Mouse (Mus musculus): Measurements from ENCODE around the gene Slc25a3. TPM values are rescaled to one million over a fixed set of nuclear protein-coding genes. Genes with fewer than 3 reads are reported as not detected.

The Slc25a3 gene
- 517 and 528 TPM in 2 replicates for polyA plus RNA-seq (2012; ENCODE audit: insufficient read depth, insufficient read length, missing spikeins)

DNA sequence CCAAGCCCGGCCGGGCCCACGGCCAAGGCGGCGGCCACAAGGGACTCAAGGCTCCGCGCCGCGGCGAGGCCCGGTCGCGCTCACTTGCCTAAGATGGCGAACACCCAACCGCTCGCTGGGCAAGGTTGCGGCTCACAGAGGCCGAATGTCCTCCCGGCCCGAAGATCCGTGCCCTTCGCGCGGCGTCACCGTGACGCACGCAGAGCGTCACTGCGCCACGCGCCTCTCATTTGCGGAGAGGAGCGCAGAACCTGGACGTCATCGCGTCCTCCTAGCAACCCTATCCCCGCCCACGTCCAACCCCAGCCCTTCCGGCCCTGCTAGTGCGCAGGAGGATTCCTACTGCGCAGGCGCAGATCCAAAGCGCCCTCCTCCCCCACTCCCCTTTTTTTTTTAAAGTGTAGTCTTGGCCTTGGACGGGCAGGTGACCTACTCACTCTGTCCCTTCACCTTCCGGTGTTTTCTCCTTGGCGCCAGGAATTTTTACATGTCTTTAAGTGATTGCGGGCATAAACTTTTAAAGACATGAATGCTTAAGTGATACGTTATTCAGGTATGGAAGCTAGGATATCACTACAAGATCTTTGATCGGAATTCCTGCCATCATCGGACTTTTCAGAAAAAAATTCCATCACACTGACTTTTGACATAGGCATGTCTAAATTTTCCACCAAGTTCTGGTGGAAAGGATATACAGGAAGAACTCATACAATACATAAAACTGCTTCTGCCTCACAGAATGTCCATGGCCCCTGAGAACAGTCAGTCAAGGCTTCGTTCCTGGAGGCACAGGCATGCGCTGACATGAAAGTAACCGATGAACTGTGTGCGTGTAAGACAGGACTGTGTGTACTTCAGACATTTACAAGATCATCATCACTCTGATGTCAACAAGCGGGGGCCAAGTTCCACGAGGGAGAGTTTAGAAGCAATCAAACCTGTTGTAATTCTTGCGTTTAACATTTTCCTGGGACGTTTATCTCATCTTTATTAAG is at the start of gene Slc25a3:
TSS of gene Slc25a3 (minus strand) at position 232 of the 995 bp plus-strand sequence.
- Histone ChIP-seq H3K4me1 (ENCODE audit: control insufficient read depth, insufficient read depth, low read length) (peaks cover 16% of the 10 kb centered on the region), H3K27ac (ENCODE audit: insufficient read depth, low read depth, low read length) (peak within 1 kb of the TSS; percentile 68), H3K4me3 (ENCODE audit: insufficient read depth, low read length) (peak within 1 kb of the TSS; percentile 79)
- TF ChIP-seq POLR2A (IDR thresholded peaks at IDR 0.05; ENCODE audit: borderline replicate concordance, low read depth, low read length) (peak; percentile 72; the same call in 1 of the 2 replicates), CTCF (IDR thresholded peaks at IDR 0.05; ENCODE audit: low read depth, low read length) (no peak)

DNA sequence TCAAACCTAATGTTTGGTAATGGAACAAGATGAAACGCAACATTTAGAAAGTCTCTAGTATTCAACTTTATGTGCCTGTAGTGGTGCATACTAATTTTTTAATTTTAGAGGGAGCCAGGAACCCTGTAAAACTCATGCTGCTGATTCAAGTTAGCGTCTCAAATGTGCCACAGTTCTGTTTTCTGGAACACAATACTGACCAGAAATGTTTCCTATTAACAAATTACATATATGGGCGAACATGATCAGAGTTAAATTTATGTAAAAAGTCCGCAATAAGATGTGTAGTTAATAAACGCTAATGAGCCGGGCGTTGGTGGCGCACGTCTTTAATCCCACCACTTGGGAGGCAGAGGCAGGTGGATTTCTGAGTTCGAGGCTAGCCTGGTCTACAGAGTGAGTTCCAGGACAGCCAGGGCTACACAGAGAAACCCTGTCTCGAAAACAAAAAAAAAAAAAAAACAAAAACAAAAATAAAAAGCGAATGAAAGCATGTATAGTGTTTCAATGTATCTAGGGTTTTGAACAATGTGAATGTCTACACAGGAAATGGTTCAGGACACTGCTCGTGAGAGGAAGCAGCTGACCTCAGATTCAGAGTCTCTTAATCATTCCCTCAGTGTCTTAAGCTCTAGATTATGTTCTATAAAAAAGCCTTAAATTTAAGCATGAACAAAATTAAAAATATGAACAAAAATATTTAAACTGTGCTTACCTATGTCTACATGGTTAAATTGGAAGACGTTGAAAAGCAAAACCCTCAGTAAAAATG is 48.7 kb upstream of the Slc25a3 start:
- H3K4me1 ChIP-seq (ENCODE audit: control insufficient read depth, insufficient read depth, low read length): peaks cover 11% of the 10 kb centered on the region
- TF ChIP-seq POLR2A (IDR thresholded peaks at IDR 0.05; ENCODE audit: borderline replicate concordance, low read depth, low read length): no peak
- TF ChIP-seq CTCF (IDR thresholded peaks at IDR 0.05; ENCODE audit: low read depth, low read length): no peak
- peak overlapping the region; percentile 77 for H3K4me3 ChIP-seq (ENCODE audit: insufficient read depth, low read length)
- peak overlapping the region; percentile 74 for H3K27ac ChIP-seq (ENCODE audit: insufficient read depth, low read depth, low read length)

GRCm38 (mm10) chr10:91171455-91172328 is 47.8 kb upstream of the Slc25a3 start:
- no peak for TF ChIP-seq CTCF (IDR thresholded peaks at IDR 0.05; ENCODE audit: low read depth, low read length)
- no peak for TF ChIP-seq POLR2A (IDR thresholded peaks at IDR 0.05; ENCODE audit: borderline replicate concordance, low read depth, low read length)
- Histone ChIP-seq H3K4me3 (ENCODE audit: insufficient read depth, low read length) (peak overlapping the region; percentile 78), H3K27ac (ENCODE audit: insufficient read depth, low read depth, low read length) (peak overlapping the region; percentile 84), H3K4me1 (ENCODE audit: control insufficient read depth, insufficient read depth, low read length) (peaks cover 14% of the 10 kb centered on the region)

DNA sequence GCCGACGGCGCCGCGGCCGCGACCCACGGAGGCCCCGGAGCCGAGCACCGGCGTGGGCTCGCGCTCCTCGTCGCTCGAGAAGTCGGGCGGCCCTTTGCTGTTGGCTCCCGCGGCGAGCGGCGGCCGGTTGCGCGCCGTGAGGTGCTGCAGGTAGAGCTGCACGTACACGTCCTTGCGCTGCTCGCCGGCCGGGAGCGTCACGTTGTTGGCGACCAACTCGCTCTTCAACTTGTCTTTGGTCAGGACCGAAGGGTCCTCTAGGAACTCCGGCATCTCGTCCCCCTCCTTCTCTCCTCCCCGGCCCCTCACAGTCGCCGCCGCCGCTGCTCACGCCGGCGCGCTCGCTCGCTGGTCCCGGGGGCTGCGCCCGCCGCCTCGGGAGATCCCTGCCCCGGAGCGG is 47.2 kb upstream of the Slc25a3 start:
- Histone ChIP-seq H3K27ac (ENCODE audit: insufficient read depth, low read depth, low read length) (peak overlapping the region; percentile 84), H3K4me1 (ENCODE audit: control insufficient read depth, insufficient read depth, low read length) (peaks cover 15% of the 10 kb centered on the region), H3K4me3 (ENCODE audit: insufficient read depth, low read length) (peak overlapping the region; percentile 78)
- TF ChIP-seq POLR2A (IDR thresholded peaks at IDR 0.05; ENCODE audit: borderline replicate concordance, low read depth, low read length) (no peak), CTCF (IDR thresholded peaks at IDR 0.05; ENCODE audit: low read depth, low read length) (no peak)

GRCm38 (mm10) chr10:91170143-91170941 is 46.5 kb upstream of the Slc25a3 start:
- Histone ChIP-seq H3K27ac (ENCODE audit: insufficient read depth, low read depth, low read length) (peak overlapping the region; percentile 84), H3K4me1 (ENCODE audit: control insufficient read depth, insufficient read depth, low read length) (peaks cover 15% of the 10 kb centered on the region), H3K4me3 (ENCODE audit: insufficient read depth, low read length) (peak overlapping the region; percentile 78)
- TF ChIP-seq POLR2A (IDR thresholded peaks at IDR 0.05; ENCODE audit: borderline replicate concordance, low read depth, low read length) (no peak), CTCF (IDR thresholded peaks at IDR 0.05; ENCODE audit: low read depth, low read length) (peak; percentile 72)

GRCm38 (mm10) chr10:91169414-91170065 is 45.7 kb upstream of the Slc25a3 start:
- H3K4me1 ChIP-seq (ENCODE audit: control insufficient read depth, insufficient read depth, low read length): peaks cover 15% of the 10 kb centered on the region
- peak overlapping the region; percentile 84 for H3K27ac ChIP-seq (ENCODE audit: insufficient read depth, low read depth, low read length)
- TF ChIP-seq CTCF (IDR thresholded peaks at IDR 0.05; ENCODE audit: low read depth, low read length) (no peak), POLR2A (IDR thresholded peaks at IDR 0.05; ENCODE audit: borderline replicate concordance, low read depth, low read length) (no peak)
- peak overlapping the region; percentile 78 for H3K4me3 ChIP-seq (ENCODE audit: insufficient read depth, low read length)

DNA sequence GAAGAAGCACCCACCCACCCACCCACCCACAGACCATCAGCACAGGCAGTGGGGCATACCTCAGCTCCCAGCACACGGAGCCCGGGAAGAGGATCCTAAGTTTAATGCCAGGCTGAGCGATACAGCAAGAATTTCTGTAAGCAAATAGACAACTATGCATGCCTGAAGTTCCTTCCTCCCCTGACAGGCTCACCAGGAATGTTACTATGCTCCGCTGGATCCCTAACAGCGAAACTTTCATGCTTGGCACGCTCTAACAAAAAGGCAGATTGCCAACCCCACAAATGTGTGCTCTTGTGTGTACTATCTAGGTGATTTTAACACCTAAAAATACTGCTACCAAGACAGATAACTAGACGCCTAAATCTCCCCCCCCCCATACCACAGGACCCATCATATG is 43.5 kb upstream of the Slc25a3 start:
- TF ChIP-seq POLR2A (IDR thresholded peaks at IDR 0.05; ENCODE audit: borderline replicate concordance, low read depth, low read length): no peak
- no peak for TF ChIP-seq CTCF (IDR thresholded peaks at IDR 0.05; ENCODE audit: low read depth, low read length)
- H3K4me3 ChIP-seq (ENCODE audit: insufficient read depth, low read length): no peak overlapping the region
- no peak overlapping the region for H3K27ac ChIP-seq (ENCODE audit: insufficient read depth, low read depth, low read length)
- peaks cover 20% of the 10 kb centered on the region for H3K4me1 ChIP-seq (ENCODE audit: control insufficient read depth, insufficient read depth, low read length)

DNA sequence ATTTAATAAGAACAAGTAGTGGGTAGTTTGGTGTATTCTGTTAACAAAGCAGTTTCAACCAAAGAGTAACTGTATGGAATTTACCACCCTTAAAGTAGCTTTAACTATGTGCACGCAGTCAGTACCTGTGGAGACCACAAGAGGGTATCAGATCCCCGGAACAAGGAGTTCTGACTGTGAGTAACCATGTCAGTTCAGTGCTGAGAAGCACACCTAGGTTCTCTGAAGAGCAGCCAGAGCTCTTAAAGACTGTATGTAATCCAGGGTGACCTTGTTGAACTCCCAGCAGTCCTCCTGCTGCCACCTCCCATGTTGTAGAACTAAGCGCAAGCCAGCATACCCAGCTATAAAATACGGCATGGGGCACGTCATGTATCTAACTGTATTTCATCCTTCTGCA is 43.0 kb upstream of the Slc25a3 start:
- H3K4me3 ChIP-seq (ENCODE audit: insufficient read depth, low read length): no peak overlapping the region
- H3K27ac ChIP-seq (ENCODE audit: insufficient read depth, low read depth, low read length): no peak overlapping the region
- H3K4me1 ChIP-seq (ENCODE audit: control insufficient read depth, insufficient read depth, low read length): peaks cover 20% of the 10 kb centered on the region
- no peak for TF ChIP-seq CTCF (IDR thresholded peaks at IDR 0.05; ENCODE audit: low read depth, low read length)
- TF ChIP-seq POLR2A (IDR thresholded peaks at IDR 0.05; ENCODE audit: borderline replicate concordance, low read depth, low read length): no peak
